Mouse (Mus musculus): Measurements from ENCODE around the gene Atoh8.

DNA sequence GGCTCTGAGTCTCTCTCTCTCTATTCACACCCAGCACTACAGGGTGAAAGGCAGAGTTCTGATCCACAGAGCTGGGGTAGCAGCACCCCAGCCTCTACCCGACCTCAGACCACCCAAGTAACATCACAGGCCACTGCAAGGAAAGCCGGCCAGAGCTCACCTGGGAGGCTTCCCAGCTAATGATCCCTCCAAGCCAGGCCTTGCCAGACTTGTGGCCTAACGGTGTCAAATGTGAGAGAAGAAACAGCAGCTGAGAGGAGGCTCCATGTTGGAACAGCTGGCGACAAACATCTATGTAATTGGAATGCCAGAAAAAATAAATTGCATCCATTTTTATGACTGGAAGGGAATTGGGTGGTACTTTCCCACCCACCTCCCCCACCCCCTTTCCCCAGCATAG lies 17.1 kb downstream of the Atoh8 start:
- TF ChIP-seq CTCF (IDR thresholded peaks at IDR 0.05; ENCODE audit: control insufficient read depth, insufficient read depth, low read length), result no peak
- no peak for TF ChIP-seq POLR2A (IDR thresholded peaks at IDR 0.05; ENCODE audit: borderline replicate concordance, control insufficient read depth, low read depth, low read length)

Data from bone marrow, adult 2 months (tissue).